Mouse (Mus musculus): ENCODE measurements around the gene Pou3f3.

Gene Pou3f3

GRCm38 (mm10) chr1:42710995-42711394 is 15.4 kb downstream of the Pou3f3 start:
- DNase-seq: no peak

- DNase-seq: no peak
Measured at GRCm38 (mm10) chr1:42711456-42712310, 16.1 kb downstream of the Pou3f3 start.

- no peak for DNase-seq
Measured at GRCm38 (mm10) chr1:42712311-42712690, 16.7 kb downstream of the Pou3f3 start.

GRCm38 (mm10) chr1:42713104-42713932 is 17.8 kb downstream of the Pou3f3 start:
- peak; percentile 51 to 61 for DNase-seq

GRCm38 (mm10) chr1:42714016-42714931 is 18.7 kb downstream of the Pou3f3 start:
- DNase-seq: peak; percentile 75 to 93

- DNase-seq: no peak
Measured at GRCm38 (mm10) chr1:42718549-42718948, 23.0 kb downstream of the Pou3f3 start.

GRCm38 (mm10) chr1:42721353-42721752 is 25.8 kb downstream of the Pou3f3 start:
- no peak for DNase-seq

- DNase-seq: no peak
Measured at GRCm38 (mm10) chr1:42723769-42724300, 28.3 kb downstream of the Pou3f3 start.

GRCm38 (mm10) chr1:42724881-42725280 is 29.3 kb downstream of the Pou3f3 start:
- no peak for DNase-seq

- no peak for DNase-seq
Measured at GRCm38 (mm10) chr1:42727161-42727560, 31.6 kb downstream of the Pou3f3 start.

GRCm38 (mm10) chr1:42727676-42728075 is 32.1 kb downstream of the Pou3f3 start:
- DNase-seq: no peak

GRCm38 (mm10) chr1:42741383-42742241 is 46.0 kb downstream of the Pou3f3 start:
- DNase-seq: peak; percentile 74 to 88

GRCm38 (mm10) chr1:42742242-42742560 is 46.6 kb downstream of the Pou3f3 start:
- DNase-seq: peak; percentile 21 to 67

- no peak for DNase-seq
Measured at GRCm38 (mm10) chr1:42745047-42745446, 49.5 kb downstream of the Pou3f3 start.

GRCm38 (mm10) chr1:42749536-42750292 is 54.1 kb downstream of the Pou3f3 start:
- DNase-seq: no peak

Measured in kidney, postnatal 25 days (tissue).